ENCODE assay signal across 18 mouse cellular contexts in the genomic region with DNA sequence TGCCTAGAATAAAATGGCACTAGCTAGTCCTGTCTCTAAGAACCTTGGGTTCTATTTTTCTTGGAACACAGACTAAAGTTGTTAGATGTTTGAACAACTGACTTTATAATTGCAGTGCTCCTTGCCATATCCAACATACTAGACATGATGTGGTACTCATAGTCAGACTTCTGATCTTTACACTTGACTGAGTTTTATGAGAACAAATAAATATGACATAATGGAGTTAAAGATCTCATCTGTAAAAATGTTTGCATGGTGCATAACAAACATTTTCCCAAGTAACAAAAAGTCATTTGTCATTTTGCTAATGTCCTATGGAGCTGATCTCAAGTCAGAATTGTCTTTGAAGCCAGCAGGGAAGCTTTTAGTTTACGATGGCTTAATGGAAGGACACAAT.
DNase-seq lines count a peak whose midpoint lies in the region; ATAC-seq and TF ChIP-seq lines count a peak whose summit lies in the region.
"Had no signal": no experiment of that assay in that cellular context is flagged by ENCODE, and none has a peak within 500 bp of the region (broad histone marks: within the 10 kb centered on the region; RNA-seq: fewer than 3 reads in every experiment).

No protein-coding gene starts in this region.

- no peak for DNase-seq in kidney, postnatal 36 days
- peak; percentile 67 for DNase-seq in kidney, postnatal 0 days (ENCODE audit: low spot score)
- no peak for DNase-seq in kidney, adult 9 months
- no peak for DNase-seq in adipocyte (ENCODE audit: low spot score)
- DNase-seq: adrenal gland, adult 8-10 months; adrenal gland, postnatal 14 days; adrenal gland, postnatal 36 days; cerebellum, adult 11-12 months; cerebellum, adult 2 months; cerebellum, adult 9-10 months; cerebellum, postnatal 10 days; cerebellum, postnatal 25 days; forebrain, postnatal 0 days had no signal

- H3K4me1 ChIP-seq in kidney, embryonic 15.5 days: 0 out of 2 replicates have a peak, but pooled peaks cover 2% of the 10 kb centered on the region
- no peaks in the 10 kb centered on the region for H3K4me1 ChIP-seq in kidney, postnatal 0 days (replicated peaks; ENCODE audit: insufficient read depth, low read length)
- H3K4me1 ChIP-seq: embryonic facial prominence, embryonic 10.5 days; embryonic facial prominence, embryonic 12.5 days; forebrain, embryonic 13.5 days; forebrain, embryonic 15.5 days had no signal

- WGBS in kidney, embryonic 15.5 days: 49% methylated on average over 1 of the region's 1 CpGs
- 61% methylated on average over 1 of the region's 1 CpGs for WGBS in kidney, postnatal 0 days

- TF ChIP-seq CTCF in kidney, postnatal 0 days (IDR thresholded peaks at IDR 0.05; ENCODE audit: low read depth): no peak

- no peak overlapping the region for H3K4me2 ChIP-seq in kidney, embryonic 15.5 days
- H3K4me2 ChIP-seq in kidney, postnatal 0 days (ENCODE audit: low read length): no peak overlapping the region
- H3K4me2 ChIP-seq: embryonic facial prominence, embryonic 12.5 days; forebrain, embryonic 13.5 days; forebrain, embryonic 15.5 days had no signal

- peak; percentile 74; the same call in 1 of the 2 replicates for ATAC-seq in kidney, embryonic 15.5 days (replicated peaks; ENCODE audit: low FRiP score)
- no peak for ATAC-seq in kidney, postnatal 0 days (replicated peaks; ENCODE audit: low FRiP score, low read depth)
- ATAC-seq: forebrain, embryonic 13.5 days; forebrain, embryonic 15.5 days; forebrain, postnatal 0 days had no signal

- H3K9me3 ChIP-seq in kidney, embryonic 15.5 days (replicated peaks): no peaks in the 10 kb centered on the region
- no peaks in the 10 kb centered on the region for H3K9me3 ChIP-seq in kidney, postnatal 0 days (replicated peaks; ENCODE audit: low read length)
- H3K9me3 ChIP-seq: embryonic facial prominence, embryonic 10.5 days; embryonic facial prominence, embryonic 12.5 days; forebrain, embryonic 13.5 days; forebrain, embryonic 15.5 days had no signal

- no peak overlapping the region for H3K4me3 ChIP-seq in kidney, embryonic 15.5 days (replicated peaks)
- no peak overlapping the region for H3K4me3 ChIP-seq in kidney, postnatal 0 days (replicated peaks; ENCODE audit: low read depth, low read length)
- H3K4me3 ChIP-seq: embryonic facial prominence, embryonic 10.5 days; embryonic facial prominence, embryonic 12.5 days; forebrain, embryonic 13.5 days; forebrain, embryonic 15.5 days had no signal

- H3K27me3 ChIP-seq in kidney, embryonic 15.5 days: no peaks in the 10 kb centered on the region
- H3K27me3 ChIP-seq in kidney, postnatal 0 days (ENCODE audit: insufficient read depth, low read length): no peaks in the 10 kb centered on the region
- H3K27me3 ChIP-seq: embryonic facial prominence, embryonic 12.5 days; forebrain, embryonic 13.5 days; forebrain, embryonic 15.5 days had no signal

- H3K9ac ChIP-seq in kidney, embryonic 15.5 days: no peak overlapping the region
- H3K9ac ChIP-seq in kidney, postnatal 0 days (ENCODE audit: low read depth, low read length): no peak overlapping the region
- H3K9ac ChIP-seq: embryonic facial prominence, embryonic 12.5 days; forebrain, embryonic 13.5 days; forebrain, embryonic 15.5 days; forebrain, postnatal 0 days had no signal

- H3K36me3 ChIP-seq in kidney, embryonic 15.5 days: 0 out of 2 replicates have a peak, but pooled peaks cover 3% of the 10 kb centered on the region
- H3K36me3 ChIP-seq in kidney, postnatal 0 days (ENCODE audit: insufficient read depth, low read length): no peaks in the 10 kb centered on the region
- H3K36me3 ChIP-seq: embryonic facial prominence, embryonic 10.5 days; embryonic facial prominence, embryonic 12.5 days; forebrain, embryonic 15.5 days had no signal

- H3K27ac ChIP-seq in kidney, embryonic 15.5 days: no peak overlapping the region
- no peak overlapping the region for H3K27ac ChIP-seq in kidney, postnatal 0 days
- H3K27ac ChIP-seq: embryonic facial prominence, embryonic 10.5 days; embryonic facial prominence, embryonic 12.5 days; forebrain, embryonic 13.5 days; forebrain, embryonic 15.5 days had no signal
